Mouse (Mus musculus) thymus, postnatal 0 days (tissue): Measurements from ENCODE around the gene Mcur1. TPM values are rescaled to one million over a fixed set of nuclear protein-coding genes. Genes with fewer than 3 reads are reported as not detected.

Experiments
- DNase-seq: peaks from one replicate; pipeline ENCODE4 v3.0.0-alpha.2; 2015; ENCODE audit warnings: low spot score
- polyA plus RNA-seq: library from polyadenylated mRNA; unstranded; fragments of >200 nt; fragmentation: Nextera tagmentation; extraction: Ambion mirVana; gene quantifications from 2 replicates; pipeline ENCODE4 v1.2.1, GENCODE M21; 2015

The Mcur1 gene
- polyA plus RNA-seq, 1 experiment from 2014 or later, result 12.7 TPM

DNA sequence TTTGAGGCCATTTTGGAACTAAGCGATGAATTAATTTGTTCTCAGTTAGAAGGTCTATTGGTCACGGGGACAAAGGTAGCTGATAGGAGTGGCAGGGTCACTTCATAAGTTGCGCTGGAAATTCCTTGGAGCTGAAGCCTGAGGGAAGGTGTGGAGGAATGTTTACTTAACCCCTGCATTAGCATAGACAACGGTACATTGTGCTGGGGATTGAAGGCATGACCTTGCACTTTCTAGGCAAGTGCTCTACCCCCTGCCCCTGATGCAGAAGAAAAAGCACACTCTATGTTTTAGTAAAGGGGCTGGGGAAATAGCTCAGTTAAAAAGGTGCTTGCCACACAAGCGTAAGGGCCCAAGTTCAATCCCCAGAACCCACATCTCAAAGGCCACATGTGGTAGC lies 33.7 kb downstream of the Mcur1 start:
- DNase-seq, result no peak

DNA sequence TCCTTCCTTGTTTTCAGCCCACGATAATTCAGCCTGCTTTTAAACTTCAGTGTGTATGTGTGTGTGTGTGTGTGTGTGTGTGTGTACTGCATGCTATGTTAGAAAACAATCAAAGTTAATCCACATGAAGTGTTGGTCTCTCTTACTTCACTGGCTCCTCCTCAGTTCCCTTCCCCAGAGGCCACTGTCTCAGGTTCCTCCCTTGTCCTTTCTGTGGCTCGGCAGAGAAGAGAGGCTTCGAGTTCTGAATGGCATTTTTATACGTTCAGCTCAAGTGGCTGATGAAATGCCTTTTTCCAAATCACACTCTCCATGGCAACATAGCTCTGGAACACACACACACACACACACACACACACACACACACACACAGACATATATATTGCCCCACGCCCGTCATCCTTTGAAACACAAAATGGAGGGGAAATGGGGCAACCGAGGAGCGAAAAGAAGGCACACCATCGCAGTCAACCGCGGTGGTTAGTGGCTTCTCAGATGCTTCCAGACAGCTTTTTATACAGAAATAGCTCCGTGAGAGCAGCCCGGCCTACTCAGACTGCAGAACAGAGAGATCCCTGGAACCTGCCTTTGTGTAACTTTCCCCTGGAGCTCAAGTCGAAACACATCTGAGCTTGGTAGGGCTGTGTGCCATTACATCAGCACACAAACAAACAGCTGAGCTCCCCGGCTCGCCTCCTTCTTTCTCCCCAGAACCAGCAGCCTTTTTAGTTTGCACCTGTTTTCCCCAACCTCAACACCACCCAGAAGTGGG lies 34.4 kb downstream of the Mcur1 start:
- DNase-seq, result peak; percentile 63

DNA sequence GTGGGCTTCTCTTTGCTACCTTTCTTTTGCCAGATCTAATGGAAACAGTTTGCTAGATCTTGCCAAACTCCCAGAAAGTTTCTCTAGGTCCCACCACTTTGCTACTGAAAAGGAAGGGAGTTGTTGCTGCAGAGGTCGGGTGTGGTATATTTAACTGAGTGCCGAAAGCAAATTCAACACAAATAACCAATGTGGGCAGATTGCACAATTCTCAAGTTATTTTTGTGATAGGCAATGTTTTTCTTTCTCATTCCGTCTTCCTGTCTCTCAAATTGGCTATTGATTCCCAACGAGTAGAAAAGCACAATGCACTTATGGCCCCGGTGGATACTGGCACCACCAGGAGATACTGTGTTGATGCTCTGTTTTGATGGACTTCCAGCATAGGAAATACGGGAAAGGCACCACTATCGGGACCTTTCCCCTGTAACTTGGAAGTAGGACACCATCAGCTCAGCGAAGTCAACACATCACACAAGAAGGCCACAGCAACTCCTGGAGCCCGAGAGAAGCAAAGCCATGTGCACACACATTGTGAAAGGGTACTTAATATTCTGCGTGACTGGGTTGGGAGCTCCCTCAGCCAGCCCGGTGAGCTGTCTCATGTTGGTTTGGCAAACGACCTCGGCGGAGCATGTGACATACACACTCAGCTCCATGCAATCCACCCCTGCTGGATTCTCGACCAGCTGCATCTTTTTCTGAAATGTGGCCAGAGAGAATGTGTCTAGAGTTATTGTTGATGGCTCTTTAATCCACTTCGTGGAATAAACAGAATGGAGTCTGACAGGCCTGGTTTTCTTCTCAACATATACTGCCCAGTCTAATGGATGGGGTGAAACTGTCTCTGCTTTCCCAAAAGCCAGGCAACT lies 35.3 kb downstream of the Mcur1 start:
- DNase-seq, result peak; percentile 8

- DNase-seq, result no peak
Measured at GRCm38 (mm10) chr13:43523906-43524480, 36.0 kb downstream of the Mcur1 start.

DNA sequence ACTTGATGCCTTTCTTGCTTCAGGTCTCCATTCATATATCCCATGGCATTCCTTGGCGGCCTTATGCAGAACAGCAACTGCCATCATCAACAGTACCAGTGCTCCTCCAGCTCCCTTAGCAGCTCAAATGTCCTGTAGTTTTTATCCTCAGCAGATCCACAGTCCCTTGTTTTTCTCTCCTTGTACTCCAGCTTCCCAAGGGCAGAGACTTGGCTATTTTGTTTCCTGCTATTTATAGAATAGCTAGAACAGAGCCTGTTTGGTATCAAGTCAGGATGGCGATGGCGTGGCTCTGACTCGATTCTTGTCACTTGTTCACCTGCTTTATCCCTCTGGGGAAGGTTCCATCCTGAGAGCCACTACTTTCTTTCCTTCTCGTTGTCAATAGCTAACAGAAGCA lies 38.1 kb downstream of the Mcur1 start:
- no peak for DNase-seq

DNA sequence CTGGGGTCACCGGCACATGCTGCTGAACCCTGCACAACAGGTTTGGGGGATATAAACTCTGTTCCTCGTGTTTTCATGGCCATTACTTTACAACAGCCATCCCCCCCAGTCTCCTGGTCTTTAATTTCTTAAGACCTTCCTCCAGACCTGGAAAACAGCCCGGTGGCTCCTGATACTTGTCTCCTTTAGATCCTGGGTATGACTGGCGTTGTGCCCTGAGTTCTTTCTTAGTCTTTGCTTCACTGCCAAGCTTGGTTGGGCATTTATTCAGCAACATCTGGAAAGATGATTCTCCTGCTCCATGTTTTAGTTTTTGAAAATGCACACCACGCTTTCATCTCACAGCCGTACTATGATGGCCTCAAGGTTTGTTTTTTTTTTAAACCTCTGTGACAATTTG lies 40.7 kb downstream of the Mcur1 start:
- DNase-seq, result no peak

- no peak for DNase-seq
Measured at GRCm38 (mm10) chr13:43517371-43517770, 42.6 kb downstream of the Mcur1 start.

DNA sequence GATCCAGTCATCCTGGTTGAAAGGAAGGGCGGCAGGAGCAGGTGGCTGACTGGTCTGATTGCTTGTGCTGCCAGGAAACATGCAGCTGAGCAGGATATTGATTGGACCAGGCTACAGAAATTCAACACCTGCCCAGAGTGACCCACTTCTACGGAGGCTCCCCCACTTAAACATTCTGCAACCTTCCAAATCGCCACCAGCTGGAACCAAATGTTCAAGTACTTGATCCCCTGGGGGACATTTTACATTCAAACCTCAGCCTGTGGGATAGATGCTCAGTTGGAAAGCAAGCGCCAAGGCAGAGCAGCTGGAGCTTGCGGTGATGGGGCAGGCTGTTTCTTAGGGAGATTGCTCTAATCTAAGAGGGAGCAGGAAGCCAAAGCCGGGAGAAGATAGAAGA lies 43.1 kb downstream of the Mcur1 start:
- no peak for DNase-seq

GRCm38 (mm10) chr13:43516119-43516518 lies 43.9 kb downstream of the Mcur1 start:
- no peak for DNase-seq

- no peak for DNase-seq
Measured at GRCm38 (mm10) chr13:43514950-43515358, 45.0 kb downstream of the Mcur1 start.

- DNase-seq, result no peak
Measured at GRCm38 (mm10) chr13:43512736-43513135, 47.3 kb downstream of the Mcur1 start.

DNA sequence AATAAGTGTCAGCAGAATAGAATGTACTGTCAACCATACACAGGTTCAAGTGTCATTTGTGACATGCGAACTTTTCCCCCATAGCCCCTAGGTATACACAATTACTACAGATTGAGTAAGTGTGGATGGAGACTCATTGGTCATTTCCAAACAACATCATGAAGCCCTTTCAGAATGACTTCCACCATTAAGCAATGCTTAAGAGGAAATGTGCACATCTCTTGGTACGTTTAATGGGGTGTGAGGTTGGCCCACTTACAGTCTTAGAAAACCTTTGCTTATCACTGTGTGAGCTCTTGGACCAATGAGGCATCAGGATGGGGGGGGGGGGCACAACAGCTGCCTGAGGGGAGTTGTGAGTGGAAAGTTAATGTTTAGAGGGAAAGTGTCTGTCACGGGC lies 54.2 kb downstream of the Mcur1 start:
- no peak for DNase-seq

DNA sequence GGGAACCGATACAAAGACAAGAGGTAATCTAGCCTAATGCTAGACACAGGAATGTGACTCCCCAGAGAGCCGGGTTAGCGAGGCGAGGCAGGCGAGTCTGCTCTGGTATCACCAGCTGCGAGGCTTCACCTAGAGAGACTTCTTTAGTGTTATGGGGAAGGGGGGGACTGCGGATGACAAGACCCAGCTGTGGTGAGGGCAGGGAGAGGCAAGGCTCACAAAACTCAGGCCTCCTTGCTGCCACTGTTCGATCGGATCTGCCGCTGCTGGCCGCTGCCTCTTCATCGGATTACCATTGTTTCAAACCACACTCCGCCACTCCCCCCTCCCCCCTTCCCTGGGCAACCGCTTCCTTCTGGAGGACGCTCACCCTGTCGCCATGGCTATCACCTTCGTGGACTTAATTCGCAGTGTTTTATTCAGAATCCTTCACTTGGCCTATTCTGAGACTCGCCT lies 56.6 kb downstream of the Mcur1 start:
- DNase-seq, result peak; percentile 55

DNA sequence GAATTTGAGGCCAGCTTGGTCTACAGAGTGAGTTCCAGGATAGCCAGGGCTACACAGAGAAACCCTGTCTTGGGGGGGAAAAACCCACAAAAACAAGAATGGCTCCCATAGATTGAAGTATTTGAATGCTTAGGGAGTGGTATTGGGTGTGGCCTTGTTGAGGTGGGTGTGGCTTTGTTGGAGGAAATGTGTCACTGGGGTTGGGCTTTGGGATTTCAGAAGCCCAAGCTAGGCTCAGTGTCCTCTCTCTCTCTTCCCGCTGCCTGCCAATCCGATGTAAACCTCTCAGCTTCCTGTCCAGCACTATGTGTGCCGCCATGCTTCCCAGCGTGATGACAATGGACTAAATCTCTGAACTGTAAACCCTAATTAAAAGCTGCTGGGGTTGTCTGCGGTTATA lies 58.4 kb downstream of the Mcur1 start:
- no peak for DNase-seq

DNA sequence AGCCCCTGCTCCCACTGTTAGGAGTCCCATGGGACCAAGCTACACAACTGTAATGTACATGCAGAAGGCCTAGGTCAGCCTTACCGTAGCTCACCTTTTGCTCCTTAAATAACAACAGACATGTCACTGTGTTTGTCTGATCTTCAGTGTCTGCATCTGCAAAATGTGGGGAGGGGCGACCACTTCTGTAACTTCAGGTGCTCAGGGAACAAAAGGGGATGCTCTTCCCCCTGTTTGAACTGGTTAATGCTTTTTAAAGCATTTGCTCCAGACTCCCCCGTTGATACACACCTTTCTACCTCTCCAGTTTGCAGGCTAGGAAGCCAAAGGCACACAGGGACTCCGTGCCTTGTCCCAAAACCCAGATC lies 59.5 kb downstream of the Mcur1 start:
- DNase-seq, result no peak

DNA sequence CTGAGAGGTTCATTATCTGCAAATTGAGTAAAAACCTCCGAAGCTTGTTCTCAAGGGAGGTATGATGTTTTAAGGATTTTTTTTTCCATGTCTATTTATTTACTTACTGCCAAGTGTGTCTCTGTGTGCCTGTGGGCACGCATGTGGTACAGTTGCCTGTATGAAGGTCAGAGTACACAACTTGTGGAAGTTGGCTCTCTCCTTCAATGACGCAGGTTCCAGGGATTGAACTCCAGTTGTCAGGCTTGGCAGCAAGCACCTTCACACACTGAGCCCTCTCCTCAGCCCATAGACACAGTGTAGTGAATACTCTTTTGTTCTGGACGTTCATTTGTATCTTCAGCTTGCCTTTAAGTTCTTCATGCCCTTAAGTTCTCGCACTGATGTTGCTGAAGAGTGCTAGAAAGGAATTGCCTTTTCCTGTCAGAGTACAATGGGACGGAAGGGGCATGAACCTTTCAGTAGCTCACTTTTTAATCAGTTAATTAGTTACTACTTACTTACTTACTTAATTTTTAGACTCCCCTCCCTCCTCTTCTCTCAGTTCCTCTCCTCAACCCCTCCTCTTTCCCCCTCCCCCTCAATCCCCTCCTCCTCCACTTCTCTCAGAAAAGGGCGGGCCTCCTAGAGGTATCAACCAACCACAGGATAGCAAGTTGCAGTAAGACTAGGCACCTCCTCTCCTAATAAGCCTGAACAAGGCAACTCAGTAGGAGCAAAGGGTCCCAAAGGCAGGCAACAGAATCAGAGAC lies 60.1 kb downstream of the Mcur1 start:
- DNase-seq, result no peak

DNA sequence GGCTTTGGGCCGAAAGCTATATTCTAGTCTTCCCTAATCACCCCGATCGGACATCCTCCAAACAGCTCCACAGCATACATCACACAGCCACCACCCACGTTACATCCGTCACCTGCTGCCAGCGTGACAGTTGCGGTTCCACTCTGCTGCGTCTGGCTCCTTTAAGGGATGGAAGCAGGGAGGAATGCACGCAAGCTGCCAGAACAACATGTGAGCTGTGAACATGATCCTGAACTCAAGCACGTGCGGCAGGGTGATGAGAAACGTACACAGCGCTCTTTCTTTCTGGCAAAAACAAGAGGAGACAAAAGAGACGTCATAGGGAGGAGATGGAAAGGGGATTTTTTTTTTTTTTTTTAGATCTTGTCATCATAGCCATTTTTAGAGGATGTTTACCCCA lies 61.1 kb downstream of the Mcur1 start:
- no peak for DNase-seq

DNA sequence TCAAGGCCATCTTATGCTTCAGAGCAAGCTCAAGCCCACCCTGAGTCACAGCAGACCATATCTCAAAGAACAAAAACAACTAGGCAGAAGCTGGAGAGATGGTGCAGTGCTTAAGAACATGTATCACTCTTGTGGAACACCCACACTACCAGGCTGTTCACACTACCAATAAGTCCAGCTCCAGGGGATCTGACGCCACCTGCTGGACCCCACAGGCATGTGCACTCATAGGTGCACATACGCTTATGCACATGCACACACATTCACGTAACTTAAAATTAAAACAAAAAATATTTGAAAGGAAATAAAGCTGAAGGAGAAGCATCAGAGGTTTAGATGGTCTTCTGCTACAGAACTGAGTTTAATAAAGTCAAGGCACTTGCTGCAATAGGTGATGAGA lies 62.2 kb downstream of the Mcur1 start:
- no peak for DNase-seq

GRCm38 (mm10) chr13:43496660-43497059 lies 63.3 kb downstream of the Mcur1 start:
- DNase-seq, result no peak

DNA sequence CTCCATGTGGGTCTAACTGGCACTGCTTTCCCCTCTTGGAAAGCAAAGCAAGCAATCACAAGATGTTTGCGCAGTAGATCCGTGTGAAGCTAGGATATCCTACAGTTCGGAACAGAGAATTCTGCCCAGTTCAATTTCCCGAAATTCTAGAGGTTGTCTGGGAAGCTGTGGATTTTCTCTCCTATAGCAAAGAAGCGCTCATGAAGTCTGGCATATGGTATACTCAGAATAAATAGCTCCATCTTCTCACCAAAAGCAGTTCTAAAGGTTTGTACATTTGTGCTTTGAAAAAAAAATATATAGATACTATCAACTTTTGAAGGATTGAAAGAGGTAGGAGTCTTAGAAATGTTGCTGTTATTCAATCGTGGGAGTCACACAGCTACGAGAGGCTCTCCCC lies 64.3 kb downstream of the Mcur1 start:
- no peak for DNase-seq

- no peak for DNase-seq
Measured at GRCm38 (mm10) chr13:43493725-43494124, 66.3 kb downstream of the Mcur1 start.
